Mouse (Mus musculus) embryonic fibroblast, embryonic 13.5 days (primary cell): ENCODE measurements around the gene Smg6.

Experiments
- CTCF ChIP-seq: IDR thresholded peaks from 2 replicates; pipeline ENCODE4 v1.5.1; 2011; ENCODE audit warnings: mild to moderate bottlenecking, control low read depth, low read length, moderate library complexity, borderline replicate concordance; ENCODE audit not compliant: insufficient read depth
- POLR2A ChIP-seq: IDR thresholded peaks from 2 replicates; pipeline ENCODE4 v1.6.1; 2011; ENCODE audit warnings: low read depth, mild to moderate bottlenecking, control low read depth, low read length, moderate library complexity

- no peak for TF ChIP-seq POLR2A
- no peak for TF ChIP-seq CTCF
Observed at GRCm38 (mm10) chr11:74992427-74992987, 66.9 kb downstream of the Smg6 start.
